Mouse (Mus musculus) kidney, postnatal 25 days (tissue): Measurements from ENCODE around the gene Slx1b.
A peak's percentile ranks its signal among the peaks of the same experiment; 100 is the strongest.
"Not testable (repeated sequence)": the region's sequence is repeated elsewhere in the genome, so short reads cannot be mapped to it uniquely, and the experiment has no call there.

Experiments used
- DNase-seq, 2 experiments: peaks; one replicate each; pipeline ENCODE4 v3.0.0; 2021; ENCODE audit warnings: mixed read lengths in 2 of 2

The Slx1b gene

GRCm38 (mm10) chr7:126702358-126702757, 6.8 kb upstream of the Slx1b start:
- no peak for DNase-seq

GRCm38 (mm10) chr7:126701559-126702357, 6.2 kb upstream of the Slx1b start:
- no peak for DNase-seq

DNA sequence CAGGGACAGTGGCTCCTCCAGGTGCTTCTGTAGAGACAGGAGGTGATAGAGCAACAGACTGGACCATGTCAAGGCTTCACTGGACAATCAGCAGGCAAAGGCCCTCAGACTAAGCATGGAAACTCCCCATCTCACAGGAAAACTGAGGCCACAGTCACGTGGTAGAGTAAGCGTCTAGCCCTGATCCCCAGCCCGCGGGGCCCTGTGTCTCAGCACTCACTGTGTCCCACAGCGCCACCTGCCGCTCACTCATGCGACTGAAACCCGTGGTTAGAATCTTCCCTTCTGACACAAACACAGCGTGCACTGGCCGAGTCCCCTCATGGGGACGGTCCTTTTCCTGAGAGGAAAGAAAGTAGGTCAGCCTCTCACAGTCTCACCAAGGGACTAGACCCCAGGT, 5.5 kb upstream of the Slx1b start:
- peak; percentile 90 to 97 for DNase-seq

DNA sequence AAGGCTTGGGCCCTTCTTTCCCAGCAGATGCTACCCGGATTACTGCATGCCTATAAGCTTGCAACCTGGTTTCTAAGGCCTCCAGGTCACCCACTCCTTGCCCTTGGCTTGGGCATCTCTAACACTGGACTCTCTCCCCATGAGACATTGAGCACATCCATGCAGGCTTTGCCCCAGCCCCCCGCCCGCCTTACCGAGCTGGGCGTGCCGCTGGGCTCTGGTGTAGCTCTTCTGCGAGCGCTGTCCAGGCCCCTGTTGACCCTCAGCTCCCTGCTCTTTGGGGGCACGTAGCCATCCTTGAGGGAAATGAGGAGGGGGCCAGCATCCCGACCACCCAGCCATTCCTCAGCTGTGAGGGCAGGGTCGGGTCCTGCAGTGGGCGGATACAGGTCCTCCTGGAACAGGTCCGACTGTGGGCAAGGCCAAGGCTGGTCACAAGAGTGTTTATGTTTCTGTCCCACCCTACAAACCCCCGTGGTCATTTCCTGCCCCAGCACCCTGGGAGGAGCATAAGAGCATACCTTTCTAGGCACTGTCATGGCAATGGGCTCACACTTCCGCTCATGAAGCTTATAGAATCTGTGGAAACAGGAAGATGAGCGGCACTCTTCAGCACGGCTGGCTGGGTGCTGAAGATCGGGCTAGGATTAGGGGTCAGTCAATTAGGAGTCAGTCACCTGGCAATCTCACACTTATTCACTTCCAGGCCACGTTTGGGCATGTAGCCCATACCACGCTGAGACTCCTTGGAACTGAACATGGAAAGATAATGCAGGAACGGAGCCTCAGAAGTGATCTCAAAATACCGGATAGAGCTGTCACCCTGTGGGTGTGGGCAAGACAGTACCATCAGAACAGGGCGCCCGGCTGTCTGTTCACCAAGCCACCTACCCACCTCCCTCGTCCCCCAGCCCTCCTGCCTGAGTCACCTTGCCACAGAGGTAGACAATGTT, 4.8 kb upstream of the Slx1b start:
- DNase-seq = no peak

DNA sequence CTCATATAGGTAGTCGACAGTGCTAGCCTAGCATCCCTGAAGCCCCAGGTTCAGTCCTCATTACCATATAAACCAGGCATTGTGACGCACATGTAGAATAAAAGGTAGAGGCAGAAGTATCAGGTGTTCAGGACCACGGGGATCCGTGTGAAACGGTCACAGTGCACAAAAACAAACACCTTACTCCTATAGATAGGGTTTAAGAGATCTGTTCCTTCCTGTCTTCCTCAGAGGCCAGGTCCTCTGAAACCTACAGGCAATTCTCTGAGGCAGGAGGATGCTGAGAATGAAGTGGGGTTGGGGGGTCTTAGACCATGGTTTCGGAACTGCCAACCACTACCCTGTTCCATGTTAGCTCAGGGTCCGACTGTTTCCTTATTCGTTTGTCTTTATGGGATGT, 2.3 kb upstream of the Slx1b start:
- no peak for DNase-seq

DNA sequence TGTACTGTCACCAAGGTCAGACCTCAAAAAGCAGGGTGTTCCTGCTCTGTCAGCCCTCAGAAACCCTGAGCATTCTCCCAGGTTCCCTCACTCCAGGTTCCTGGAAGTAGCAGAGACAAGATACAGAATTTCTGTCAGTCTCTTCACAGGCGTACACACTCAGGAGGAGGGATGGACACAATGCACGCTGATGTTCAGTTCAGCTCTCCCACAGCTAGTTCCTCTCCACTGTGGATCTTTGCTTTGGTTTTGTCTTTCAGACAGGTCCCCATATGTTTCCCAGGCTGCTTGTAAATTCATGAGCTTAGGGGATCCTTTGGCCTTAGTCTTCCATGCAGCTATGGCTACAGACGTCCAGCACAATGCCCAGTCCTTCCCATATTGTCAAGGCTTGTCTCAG, 1.3 kb upstream of the Slx1b start:
- DNase-seq = no peak

DNA sequence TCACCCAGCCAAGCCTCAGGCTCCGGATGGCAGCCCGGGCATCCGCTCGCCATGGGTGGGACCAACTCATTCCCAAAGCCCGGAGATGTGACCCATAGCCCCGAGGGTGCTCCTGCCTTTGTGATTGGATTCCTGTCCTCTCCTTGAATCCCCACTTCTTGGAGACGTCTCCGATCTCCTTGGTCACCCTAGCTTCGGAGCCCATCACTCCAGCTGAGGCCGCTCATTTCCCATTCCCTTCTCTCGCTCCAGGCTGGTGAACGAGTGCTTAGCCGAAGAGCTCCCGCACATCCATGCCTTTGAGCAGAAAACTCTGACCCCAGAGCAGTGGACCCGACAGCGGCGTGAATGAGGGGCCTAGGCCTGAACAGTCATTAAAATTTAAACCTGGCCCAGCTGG, 719 bp upstream of the Slx1b start:
- peak in 1 of 2 experiments; percentile 49 for DNase-seq

GRCm38 (mm10) chr7:126695210-126695611, 373 bp downstream of the Slx1b start, which contains the start of gene Bola2:
TSS of gene Bola2 (plus strand) at chr7:126695401.
- peak; percentile 75 to 91 for DNase-seq

DNA sequence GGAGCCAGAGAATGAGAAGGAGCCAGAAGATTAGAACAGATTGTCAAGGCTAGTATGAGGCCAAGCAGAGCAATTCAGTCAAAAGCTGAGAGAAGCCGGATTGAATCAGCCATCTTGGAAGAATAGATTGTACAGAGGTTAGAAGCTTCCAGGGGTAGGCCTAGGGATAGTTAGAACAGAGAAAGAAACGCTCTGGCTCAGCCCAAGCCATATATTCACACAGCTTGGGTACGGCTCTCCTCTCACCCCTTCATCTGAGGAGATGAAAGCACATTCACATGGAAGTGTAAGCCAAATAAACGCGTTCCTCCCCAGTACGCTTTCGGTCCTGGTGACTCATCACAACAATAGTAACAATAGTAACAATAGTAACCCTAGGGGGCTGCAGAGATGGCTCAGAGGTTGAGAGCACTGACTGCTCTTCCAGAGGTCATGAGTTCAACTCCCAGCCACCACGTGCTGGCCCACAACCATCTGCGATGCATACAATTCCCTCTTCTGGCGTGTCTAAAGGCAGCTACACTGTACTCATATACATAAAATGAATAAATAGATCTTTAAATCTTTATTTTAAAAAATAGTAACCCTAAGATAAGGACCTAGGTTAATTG, 1.0 kb downstream of the Slx1b start:
- DNase-seq = no peak

DNA sequence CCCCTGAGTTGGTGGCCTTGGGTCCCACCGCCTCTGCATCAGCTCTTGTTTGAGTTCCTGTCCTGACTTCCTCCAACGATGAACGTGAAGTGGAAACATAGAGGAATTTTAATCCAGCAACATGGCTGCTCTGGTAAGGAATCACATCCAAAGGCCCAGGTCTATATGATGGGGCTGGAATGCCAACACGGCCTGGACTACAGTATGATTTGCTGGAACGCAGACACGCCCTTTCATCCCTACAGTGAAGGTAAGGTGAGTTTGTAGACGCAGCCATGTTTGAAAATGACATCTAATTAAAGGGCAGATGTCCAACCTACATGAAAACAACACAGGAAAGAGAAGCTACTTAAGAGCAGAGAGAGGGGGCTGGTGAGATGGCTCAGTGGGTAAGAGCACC, 1.8 kb downstream of the Slx1b start:
- no peak for DNase-seq

GRCm38 (mm10) chr7:126693256-126693655, 2.3 kb downstream of the Slx1b start:
- peak; percentile 87 to 95 for DNase-seq

DNA sequence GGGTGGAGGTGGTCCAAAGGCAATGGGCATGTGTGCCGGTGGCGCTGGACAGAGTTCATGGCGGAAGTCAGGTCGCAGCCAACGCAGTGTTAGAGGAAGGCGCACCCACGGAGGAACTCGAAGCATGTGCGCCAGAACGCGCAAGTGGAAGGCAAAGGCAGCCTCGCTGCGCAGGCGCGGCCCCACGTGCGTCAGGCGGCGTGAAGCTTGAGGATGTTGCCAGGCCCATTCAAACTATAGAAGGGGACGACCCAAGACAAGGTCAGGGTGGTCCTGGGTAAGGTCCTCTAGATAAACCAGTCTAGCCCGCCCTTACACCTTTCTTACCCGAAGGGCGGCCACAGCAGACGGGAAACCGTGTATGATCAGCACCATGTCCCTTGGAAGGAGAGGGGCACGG, 3.2 kb downstream of the Slx1b start:
- peak in 1 of 2 experiments; percentile 52 for DNase-seq

DNA sequence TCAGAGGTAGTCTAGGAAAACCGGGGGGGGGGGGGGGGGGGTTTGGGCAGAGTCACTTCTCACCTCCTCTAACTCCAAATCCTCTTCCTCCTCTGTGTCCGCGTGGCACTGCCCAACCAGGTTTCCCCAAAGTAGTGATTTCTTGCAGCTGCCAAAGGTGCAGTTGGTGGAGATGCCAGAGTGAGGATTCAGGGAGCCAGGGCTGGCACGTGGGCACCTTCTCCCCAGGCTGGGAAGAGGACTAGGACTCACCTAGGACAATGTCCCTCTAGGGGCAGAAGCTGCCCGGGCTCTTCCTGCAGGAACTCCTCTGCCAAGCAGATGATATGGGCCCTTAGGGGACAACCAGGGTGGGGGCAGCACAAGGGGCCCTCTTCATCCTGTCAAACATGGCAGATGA, 3.9 kb downstream of the Slx1b start:
- DNase-seq = peak in 1 of 2 experiments; percentile 61

DNA sequence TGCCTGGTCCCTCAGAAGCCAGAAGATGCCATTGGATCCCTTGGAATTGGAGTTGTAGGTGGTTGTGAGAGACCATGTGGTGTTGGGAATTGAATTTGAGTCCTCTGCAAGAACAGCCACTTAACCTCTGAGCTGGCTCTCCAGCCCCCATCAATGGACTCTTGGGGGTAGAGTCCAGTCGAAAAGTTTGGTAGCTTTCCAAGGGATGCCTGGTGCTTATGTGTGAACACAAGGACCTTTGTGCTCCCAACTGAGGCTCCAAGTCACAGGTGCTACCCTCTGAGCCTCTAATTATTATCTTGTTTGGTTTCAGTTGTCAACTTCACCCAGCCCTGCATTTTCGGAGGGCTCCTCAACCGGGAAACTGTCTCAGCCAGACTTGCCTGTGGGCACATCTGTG, 4.8 kb downstream of the Slx1b start:
- DNase-seq = peak; percentile 66 to 85

- no peak for DNase-seq
These were observed 6.6 kb downstream of the Slx1b start for GRCm38 (mm10) chr7:126689021-126689420.

DNA sequence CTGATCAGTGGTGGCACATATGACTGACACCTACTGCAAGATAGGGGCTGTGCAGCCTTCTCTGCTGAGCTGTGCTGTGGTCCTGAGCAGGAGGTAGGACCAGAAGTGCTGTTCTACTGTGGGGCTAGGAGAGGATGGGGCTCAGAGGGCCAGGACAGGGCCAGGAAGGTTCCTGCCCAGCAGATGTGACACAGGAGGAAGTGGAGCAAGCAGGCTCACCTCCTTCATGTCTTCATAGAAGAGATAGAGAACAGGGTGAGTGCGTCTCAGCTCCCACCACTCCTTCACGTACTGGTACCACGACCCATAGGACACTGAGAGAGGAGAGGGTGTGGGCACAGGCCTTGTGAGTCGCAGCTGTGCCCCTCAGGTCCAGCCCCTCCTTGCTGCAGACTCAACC, 7.4 kb downstream of the Slx1b start:
- DNase-seq = not testable (repeated sequence)

DNA sequence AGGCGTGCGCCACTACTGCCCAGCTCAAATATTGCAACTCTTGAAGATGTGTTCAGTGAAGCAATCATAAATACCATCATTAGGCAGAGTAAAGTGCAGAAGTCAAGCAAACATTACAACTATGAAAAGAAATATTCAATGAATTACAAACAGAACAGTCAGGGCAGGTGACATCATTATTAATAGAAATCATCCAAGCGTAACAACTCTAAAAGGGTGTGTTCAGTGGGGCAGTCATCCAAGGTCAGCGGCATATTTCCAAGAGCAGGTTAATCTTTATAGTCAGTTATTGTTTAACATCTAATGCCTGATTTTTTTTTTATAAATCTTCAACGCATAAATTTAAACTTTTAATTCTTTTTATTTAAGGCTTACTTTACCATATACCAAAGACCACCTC, 14.4 kb downstream of the Slx1b start:
- peak; percentile 71 to 73 for DNase-seq

DNA sequence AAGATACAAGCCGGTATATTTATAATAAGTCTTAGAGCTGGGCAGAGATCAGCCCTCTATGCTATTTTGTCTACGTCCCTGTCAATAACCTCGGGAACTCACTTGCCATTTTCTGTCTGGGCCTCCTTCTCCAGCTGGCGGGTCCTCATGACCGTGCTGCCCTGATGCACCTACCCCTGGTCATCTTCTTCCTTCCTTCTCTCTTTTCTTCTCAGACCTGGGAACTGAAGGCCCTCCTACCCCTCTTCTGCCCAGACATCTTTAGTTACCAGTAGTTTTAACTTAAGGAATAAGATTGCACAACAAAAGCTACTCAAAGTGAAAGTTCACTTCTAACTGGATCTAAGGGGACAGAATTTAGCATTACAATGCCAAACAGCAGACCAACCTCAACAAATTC, 15.9 kb downstream of the Slx1b start:
- no peak for DNase-seq

DNA sequence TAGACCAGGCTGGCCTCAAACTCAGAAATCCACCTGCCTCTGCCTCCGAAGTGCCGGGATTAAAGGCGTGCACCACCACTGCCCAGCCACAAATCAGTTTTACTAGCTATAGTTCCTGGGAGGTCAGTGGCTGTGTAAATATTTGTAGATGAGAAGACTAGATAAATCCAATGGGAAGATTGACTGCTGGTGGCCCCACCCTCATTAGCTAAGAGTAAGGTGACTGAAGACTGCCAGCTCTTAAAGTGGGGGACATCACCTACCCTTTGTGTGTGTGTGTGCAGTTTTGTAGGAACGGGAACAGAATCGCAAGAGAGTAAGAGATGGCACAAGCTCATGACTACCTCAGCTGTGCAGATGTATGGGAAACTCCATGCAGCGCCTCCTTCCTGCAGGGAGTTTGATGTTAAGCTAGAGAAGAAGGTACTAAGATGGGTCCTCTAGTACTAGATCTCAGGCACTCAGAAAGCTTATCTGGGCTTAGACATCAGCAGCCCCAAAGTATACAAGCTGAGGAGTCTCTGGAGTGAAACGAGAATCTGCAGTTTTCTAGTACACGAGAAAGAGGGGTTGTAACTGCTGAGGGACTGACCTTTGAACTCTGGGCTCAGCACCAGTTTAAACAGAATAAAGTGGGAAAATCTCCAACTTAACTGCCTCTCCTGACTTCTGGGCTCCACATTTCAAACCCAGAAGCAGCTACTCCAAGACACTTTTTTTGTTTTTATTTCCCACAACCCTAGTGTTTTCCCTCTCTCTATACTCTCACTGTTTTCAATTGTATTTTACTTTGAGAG, 16.8 kb downstream of the Slx1b start:
- DNase-seq = peak; percentile 67 to 72

DNA sequence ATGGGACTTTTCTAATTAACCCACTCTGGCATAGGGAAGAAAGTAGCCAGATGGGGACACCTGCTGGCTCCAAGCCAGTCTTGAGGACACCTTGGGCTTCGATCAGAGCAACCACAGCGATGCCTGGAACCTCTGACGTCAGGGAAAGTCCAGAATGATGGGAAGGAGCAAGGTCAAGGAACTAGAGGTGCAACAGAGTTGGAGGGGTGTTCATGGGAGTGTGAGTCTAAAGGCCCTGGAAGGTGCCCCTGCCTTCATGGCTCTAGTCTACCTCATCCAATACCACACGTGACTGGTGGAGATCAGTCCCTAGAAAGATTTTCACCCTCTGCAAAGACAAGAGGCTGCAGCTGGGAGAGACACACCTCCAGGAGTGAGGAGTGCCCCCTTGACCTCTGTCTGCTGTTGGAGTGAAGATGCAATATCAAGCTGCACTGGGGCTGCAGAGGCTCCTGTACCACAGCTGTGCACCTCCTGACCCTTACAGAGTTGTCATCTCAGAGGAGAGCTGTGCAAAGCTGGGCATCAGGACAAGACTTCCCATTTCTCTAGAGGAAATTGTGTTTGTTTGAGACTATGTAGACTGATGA, 18.9 kb downstream of the Slx1b start:
- DNase-seq = peak in 1 of 2 experiments; percentile 64

DNA sequence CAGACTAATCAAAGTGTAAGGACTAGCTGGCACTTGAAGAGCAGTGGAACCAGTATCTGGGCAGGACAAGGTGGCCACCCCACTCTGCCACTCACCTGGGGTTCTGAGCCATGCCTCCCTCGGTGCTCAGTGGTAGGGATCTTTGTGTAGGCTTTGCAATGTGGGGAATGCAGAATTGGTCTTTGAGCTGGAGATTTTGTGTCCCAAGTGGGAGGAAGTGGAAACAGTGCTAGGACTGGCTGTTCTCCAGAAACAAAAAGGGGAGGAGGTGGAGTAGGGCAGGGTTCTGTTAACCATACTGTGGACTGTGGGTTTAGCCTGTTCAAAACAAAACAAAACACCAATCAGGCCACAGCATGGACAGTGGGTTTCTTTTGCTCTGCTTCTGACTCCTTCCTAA, 19.4 kb downstream of the Slx1b start, which contains the start of gene Sult1a1:
Gene Sult1a1, minus strand, starts transcription at position 226 of the 400 bp plus-strand sequence.
- peak; percentile 75 to 89 for DNase-seq

DNA sequence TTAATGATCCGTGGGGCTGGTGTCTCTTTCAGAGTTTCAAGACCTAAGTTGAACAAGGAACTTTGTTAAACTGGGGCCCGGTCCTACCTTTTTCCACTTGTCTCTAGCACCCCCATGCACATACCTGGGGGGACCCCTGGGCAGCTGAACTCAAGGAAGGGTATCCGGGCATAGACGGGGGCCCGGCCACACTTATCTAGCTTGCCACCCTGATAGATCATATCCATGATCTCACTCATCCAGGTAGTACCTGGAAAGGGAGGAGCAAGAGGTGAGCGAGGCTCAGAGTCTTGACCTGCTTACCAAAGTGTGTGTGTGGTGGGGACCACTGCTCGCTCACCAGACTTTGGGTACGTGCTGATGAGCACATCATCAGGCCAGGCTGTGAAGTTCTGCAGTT, 20.5 kb downstream of the Slx1b start:
- peak in 1 of 2 experiments; percentile 50 for DNase-seq
